Mouse (Mus musculus) inflammation-experienced regulatory T-cells, adult 6 months (primary cell): Measurements from ENCODE around the gene Tmem229b. TPM values are rescaled to one million over a fixed set of nuclear protein-coding genes. Genes with fewer than 3 reads are reported as not detected.
A peak's percentile ranks its signal among the peaks of the same experiment; 100 is the strongest.
"Not testable (repeated sequence)": the region's sequence is repeated elsewhere in the genome, so short reads cannot be mapped to it uniquely, and the experiment has no call there.

ENCODE experiments used
- ATAC-seq: one replicate; pipeline ENCODE4 v1.8.0; 2017
- polyA plus RNA-seq, 3 experiments: library from polyadenylated mRNA; unstranded; fragments of 100-300 nt; shearing (Covaris generic); gene quantifications; one replicate each; pipeline ENCODE4 v1.2.1; 2017

Tmem229b gene
- 10 to 100 TPM; 29.6 to 43.9 (median 34.4) TPM for polyA plus RNA-seq

DNA sequence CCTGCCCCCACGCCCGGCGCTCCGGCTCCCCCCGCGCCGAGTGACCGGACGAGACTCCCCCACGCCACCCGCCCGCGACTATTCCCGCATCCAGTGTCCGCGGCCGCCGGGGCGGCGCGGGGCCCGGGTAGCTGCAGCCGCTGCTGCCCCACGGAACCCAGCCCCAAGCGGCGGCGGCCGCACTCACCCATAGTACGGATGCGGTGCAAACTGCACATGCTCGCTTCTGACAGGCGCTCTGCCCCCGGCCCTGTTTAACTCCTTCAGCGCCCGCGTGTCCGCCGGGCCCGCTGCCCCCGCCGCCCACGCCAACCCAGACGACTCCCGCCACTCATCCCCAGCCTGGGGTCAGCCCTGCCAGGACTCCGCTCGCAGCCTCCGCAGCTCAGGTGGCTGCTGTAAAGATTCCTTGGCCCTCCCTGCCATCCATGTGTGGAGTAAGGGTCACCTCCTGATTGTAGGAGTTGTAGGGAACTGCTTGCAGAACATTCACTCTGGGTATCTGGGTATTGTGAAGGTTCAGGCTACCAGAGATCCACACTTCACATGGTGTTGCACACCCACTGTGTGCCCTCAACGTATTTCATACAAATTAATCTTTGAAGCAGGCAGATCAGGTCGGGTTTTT is at the start of gene Tmem229b:
Tmem229b (minus strand) TSS at position 502 of the 628 bp plus-strand sequence.
- peak; percentile 78 for ATAC-seq

DNA sequence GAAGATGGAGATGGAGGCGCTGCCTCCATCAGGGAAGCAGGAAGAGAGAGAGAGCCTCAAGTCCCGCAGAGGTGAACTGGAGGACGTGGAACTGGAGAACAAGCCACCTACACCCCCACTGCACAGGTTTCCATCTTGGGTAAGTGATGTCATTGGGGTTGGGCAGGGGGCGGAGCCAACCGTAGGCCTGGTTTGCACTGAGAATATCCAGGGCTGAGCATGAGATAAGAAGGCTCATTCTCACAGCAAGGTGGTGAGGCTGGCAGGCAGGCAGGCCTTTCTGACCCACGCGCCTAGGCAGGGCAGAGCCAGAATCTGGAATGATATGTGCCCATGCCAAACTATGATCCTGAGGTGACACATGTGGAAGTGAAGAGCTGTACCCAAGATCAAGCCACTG is 47.8 kb upstream of the Tmem229b start:
- ATAC-seq = no peak

GRCm38 (mm10) chr12:79052073-79052472 is 44.6 kb upstream of the Tmem229b start:
- no peak for ATAC-seq

- no peak for ATAC-seq
These were observed 43.3 kb upstream of the Tmem229b start for GRCm38 (mm10) chr12:79050545-79051212.

DNA sequence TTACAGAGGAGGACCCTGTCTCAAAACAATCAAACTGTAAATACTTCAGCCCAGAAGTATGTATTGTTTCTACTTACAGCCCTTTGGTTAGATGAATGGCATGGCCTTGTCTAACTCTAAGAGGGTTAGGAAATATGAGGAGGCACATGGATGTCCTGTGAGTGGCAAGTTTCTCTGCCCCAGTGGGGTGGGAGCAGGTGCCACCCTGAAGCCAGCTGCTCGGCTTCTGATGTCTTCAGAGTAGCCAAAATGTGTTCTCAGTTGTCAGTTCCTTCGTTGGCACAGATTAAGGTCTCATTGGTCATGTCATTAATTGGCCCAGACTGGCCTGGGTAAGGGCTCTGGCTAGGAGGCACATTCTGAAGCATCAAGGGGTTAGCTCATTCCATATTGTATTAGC is 42.4 kb upstream of the Tmem229b start:
- ATAC-seq = no peak

- ATAC-seq = no peak
These were observed 41.5 kb upstream of the Tmem229b start for GRCm38 (mm10) chr12:79048898-79049297.

- ATAC-seq = no peak
These were observed 39.8 kb upstream of the Tmem229b start for GRCm38 (mm10) chr12:79047203-79047602.

GRCm38 (mm10) chr12:79046171-79046570 is 38.7 kb upstream of the Tmem229b start:
- no peak for ATAC-seq

- no peak for ATAC-seq
These were observed 37.2 kb upstream of the Tmem229b start for GRCm38 (mm10) chr12:79044668-79045067.

DNA sequence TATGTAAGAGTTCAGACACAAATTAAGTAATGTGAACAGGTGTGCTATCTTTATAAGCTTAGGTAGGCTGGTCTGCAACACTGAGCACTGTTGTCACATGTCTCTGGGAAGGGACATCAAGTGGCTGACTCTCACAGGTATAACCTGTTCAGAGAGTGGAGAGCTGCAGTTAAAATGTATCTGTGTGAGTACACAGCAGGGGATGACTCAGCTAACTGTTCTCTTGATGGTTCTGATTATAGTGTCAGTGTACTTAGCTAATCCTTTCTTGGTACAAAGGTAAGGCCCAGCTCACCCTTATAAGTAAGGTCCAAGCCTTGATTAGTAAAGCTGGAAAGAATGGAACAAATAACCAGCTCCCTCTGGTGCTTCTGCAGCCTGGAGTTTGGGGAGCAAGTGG is 34.0 kb upstream of the Tmem229b start:
- no peak for ATAC-seq

DNA sequence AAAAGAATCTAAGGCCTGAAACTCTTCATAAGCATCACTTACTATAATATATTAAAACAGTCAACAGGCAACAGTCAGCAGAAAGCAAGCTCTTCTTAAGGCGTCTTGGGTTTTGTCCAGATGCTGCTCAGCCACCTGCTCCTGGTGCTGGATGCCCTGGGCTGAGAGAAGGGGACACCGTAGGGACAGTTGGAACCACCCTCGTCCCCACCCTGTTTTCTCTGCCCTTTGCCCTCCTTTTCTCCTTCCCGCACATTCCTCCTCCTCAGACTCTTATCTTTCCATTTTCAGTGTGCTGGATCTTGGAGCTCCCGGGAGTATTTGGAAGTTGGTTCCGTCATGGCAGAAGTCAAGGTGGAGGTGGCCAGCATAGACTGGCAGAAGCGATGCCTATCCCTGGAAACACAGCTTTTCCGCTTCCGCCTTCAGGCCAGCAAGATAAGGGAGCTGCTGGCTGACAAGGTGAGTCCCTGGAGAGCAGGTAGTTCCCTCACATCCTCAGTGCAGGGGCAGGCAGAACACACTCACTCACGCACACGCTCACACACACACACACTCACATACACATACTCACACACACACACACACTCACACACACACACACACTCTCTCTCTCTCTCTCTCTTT is 32.9 kb upstream of the Tmem229b start:
- no peak for ATAC-seq

- ATAC-seq = no peak
These were observed 32.3 kb upstream of the Tmem229b start for GRCm38 (mm10) chr12:79039708-79040107.

- no peak for ATAC-seq
These were observed 27.9 kb upstream of the Tmem229b start for GRCm38 (mm10) chr12:79035349-79035748.

- no peak for ATAC-seq
These were observed 26.9 kb upstream of the Tmem229b start for GRCm38 (mm10) chr12:79034331-79034730.

- peak; percentile 68 for ATAC-seq
These were observed 21.8 kb upstream of the Tmem229b start, which contains the start of gene Plekhh1 for GRCm38 (mm10) chr12:79028911-79029861. Gene Plekhh1, plus strand, starts transcription at chr12:79029163.

DNA sequence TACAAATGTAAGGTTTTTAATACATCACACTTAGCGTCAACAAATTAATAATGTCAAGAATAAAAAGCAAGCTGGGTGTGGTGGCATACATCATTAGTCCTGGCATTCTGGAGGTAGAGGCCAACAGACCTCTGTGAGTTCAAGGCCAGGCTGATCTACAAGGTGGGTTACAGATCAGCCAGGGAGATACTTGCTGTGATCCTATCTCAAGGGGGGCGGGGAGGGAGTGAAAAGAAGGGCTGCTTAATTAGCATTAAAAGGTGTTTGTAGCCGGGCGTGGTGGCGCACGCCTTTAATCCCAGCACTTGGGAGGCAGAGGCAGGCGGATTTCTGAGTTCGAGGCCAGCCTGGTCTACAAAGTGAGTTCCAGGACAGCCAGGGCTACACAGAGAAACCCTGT is 20.1 kb upstream of the Tmem229b start:
- ATAC-seq = not testable (repeated sequence)

- ATAC-seq = no peak
These were observed 15.5 kb upstream of the Tmem229b start for GRCm38 (mm10) chr12:79022882-79023281.

GRCm38 (mm10) chr12:79021902-79022301 is 14.5 kb upstream of the Tmem229b start:
- no peak for ATAC-seq

DNA sequence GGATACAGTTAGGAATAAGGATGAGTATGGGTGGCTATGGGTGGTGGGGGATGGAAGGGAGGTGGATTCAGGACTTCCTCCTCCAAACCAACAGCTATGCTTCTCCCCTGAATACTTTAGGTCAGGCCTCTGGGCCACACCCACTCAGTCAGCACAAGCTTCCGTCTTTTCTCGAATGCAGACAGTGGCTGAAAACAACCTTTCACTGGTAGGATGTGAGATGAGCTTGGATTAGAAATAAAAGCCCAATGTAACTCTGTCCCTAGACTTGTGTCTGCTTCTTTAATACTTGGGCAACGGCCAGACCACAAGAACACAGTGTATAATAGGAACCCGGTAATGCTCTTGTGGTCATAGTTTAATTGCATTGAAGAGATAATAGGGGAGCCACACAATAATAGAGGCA is 10.6 kb upstream of the Tmem229b start:
- peak; percentile 68 for ATAC-seq

DNA sequence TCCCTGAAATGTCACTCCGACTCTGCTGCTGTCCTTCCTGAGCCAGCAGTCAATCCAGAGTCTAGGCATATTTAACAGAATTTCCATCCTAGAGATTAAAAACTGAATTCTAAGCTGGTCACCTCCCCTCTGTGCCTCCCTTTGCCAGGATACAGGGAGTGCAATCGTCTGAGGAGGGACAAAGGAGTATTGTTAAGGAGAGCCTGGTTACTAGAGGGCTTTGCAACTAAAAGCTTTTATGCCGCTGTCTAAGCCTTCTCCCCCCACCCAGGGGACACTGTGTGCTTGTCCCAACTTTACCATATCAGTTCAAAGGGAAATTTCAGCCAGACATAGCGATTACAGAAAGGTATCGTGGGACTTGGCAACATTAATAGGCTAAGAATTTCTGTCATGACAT is 8.7 kb upstream of the Tmem229b start:
- no peak for ATAC-seq

GRCm38 (mm10) chr12:79010569-79010968 is 3.1 kb upstream of the Tmem229b start:
- no peak for ATAC-seq

DNA sequence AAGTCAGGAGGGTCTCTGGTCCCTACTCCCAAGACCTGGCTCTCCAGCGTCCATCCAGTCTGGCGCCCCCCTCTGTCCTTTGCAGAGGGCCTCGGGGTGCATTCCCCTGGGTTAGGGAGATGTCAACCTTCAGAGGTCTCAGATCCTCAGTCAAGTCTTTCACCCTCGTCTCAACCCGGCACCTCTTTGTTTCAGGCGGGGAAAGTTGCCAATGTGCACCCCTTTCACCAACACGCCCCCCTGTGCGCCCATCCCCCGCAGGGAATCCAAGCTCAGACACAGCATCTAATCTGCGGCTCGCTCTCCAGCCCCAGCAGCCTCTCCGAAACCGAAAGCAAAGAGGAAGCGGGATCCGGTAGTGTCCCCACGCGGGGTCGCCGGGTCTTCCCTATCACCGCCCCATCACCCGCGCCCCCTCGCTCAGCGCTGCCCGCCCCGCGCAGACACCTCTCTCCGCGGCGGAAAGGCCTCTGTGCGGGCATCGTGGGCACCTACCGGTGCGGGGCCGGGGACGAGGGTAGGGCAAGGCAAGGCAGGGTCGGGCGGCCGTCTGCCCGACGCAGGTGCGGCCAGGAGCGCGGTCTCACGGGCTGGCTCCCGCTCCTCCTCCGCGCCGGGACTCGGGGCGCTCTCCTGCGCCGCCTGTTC is 825 bp downstream of the Tmem229b start:
- peak; percentile 85 for ATAC-seq
